Mouse (Mus musculus) hindbrain, embryonic 11.5 days (tissue): ENCODE measurements around the gene Dusp5. TPM values are rescaled to one million over a fixed set of nuclear protein-coding genes. Genes with fewer than 3 reads are reported as not detected.

ENCODE experiments used
- ATAC-seq: fragments of 200-750 bp; cut with Nextera tagmentation; 2 replicates; pipeline ENCODE4 v1.8.0; 2017; ENCODE audit warnings: mild to moderate bottlenecking, moderate TSS enrichment, moderate library complexity; ENCODE audit not compliant: low FRiP score
- DNase-seq: peaks from one replicate; pipeline ENCODE4 v3.0.0-alpha.2; 2015; ENCODE audit warnings: low spot score
- H3K27ac ChIP-seq: fragments of 300-500 bp; sonication (generic); 2 replicates; pipeline ENCODE4 v1.5.1; 2014; ENCODE audit warnings: mild to moderate bottlenecking, low read depth, low read length
- H3K27me3 ChIP-seq: fragments of 300-500 bp; sonication (generic); 2 replicates; pipeline ENCODE4 v1.6.1; 2014; ENCODE audit warnings: mild to moderate bottlenecking, low read length, moderate library complexity, mixed read lengths; ENCODE audit not compliant: control insufficient read depth, insufficient read depth
- H3K36me3 ChIP-seq: fragments of 300-500 bp; sonication (generic); 2 replicates; pipeline ENCODE4 v1.6.1; 2014; ENCODE audit warnings: mild to moderate bottlenecking, low read length, moderate library complexity, mixed read lengths; ENCODE audit not compliant: control insufficient read depth, insufficient read depth
- H3K4me1 ChIP-seq: fragments of 300-500 bp; sonication (generic); replicated peaks from 2 replicates; pipeline ENCODE4 v1.6.1; 2014; ENCODE audit warnings: low read length, mixed read lengths; ENCODE audit not compliant: control insufficient read depth, insufficient read depth
- H3K4me2 ChIP-seq: fragments of 300-500 bp; sonication (generic); replicated peaks from 2 replicates; pipeline ENCODE4 v1.6.1; 2014; ENCODE audit warnings: mild to moderate bottlenecking, low read depth, low read length
- H3K4me3 ChIP-seq: fragments of 300-500 bp; sonication (generic); 2 replicates; pipeline ENCODE4 v1.5.1; 2014; ENCODE audit warnings: low read depth, low read length
- H3K9ac ChIP-seq: fragments of 300-500 bp; sonication (generic); 2 replicates; pipeline ENCODE4 v1.6.1; 2014; ENCODE audit warnings: low read depth, low read length
- H3K9me3 ChIP-seq: fragments of 300-500 bp; sonication (generic); 2 replicates; pipeline ENCODE4 v1.6.1; 2016; ENCODE audit warnings: low read length; ENCODE audit not compliant: control insufficient read depth
- WGBS: fragments of 180-500 bp; shearing (Covaris S2); extraction: QIAGEN DNeasy Blood & Tissue Kit; methylation state at CpG from one replicate; pipeline ENCODE4 v1.1.7; 2014; 5-methylcytosine and 5-hydroxymethylcytosine counted together
- polyA plus RNA-seq: library from polyadenylated mRNA; unstranded; fragments of >200 nt; fragmentation: Nextera tagmentation; extraction: Ambion mirVana; gene quantifications from 2 replicates; pipeline ENCODE4 v1.2.1, GENCODE M21; 2014

Gene Dusp5
- polyA plus RNA-seq, 1 experiment from 2014 or later = 2.3 TPM

GRCm38 (mm10) chr19:53504181-53504580 is 24.7 kb upstream of the Dusp5 start:
- 94% methylated on average over 7 of the region's 7 CpGs for WGBS
- no peak overlapping the region for H3K4me3 ChIP-seq
- no peaks in the 10 kb centered on the region; the same call in 1 of the 2 replicates for H3K4me1 ChIP-seq
- H3K27me3 ChIP-seq = no peaks in the 10 kb centered on the region
- H3K4me2 ChIP-seq = no peak overlapping the region
- H3K36me3 ChIP-seq = no peaks in the 10 kb centered on the region
- no peak for ATAC-seq
- no peak overlapping the region for H3K9ac ChIP-seq
- no peak overlapping the region for H3K27ac ChIP-seq
- DNase-seq = no peak
- no peaks in the 10 kb centered on the region for H3K9me3 ChIP-seq

GRCm38 (mm10) chr19:53505728-53506127 is 23.2 kb upstream of the Dusp5 start:
- Histone ChIP-seq H3K27me3 (no peaks in the 10 kb centered on the region), H3K4me2 (no peak overlapping the region), H3K4me3 (no peak overlapping the region), H3K36me3 (no peaks in the 10 kb centered on the region), H3K9me3 (no peaks in the 10 kb centered on the region), H3K4me1 (no peaks in the 10 kb centered on the region; the same call in 1 of the 2 replicates), H3K27ac (no peak overlapping the region), H3K9ac (no peak overlapping the region)
- no peak for DNase-seq
- WGBS = 87% methylated on average over 10 of the region's 10 CpGs
- no peak for ATAC-seq

GRCm38 (mm10) chr19:53507497-53507896 is 21.4 kb upstream of the Dusp5 start:
- no peaks in the 10 kb centered on the region for H3K36me3 ChIP-seq
- no peak for DNase-seq
- no peaks in the 10 kb centered on the region for H3K9me3 ChIP-seq
- no peaks in the 10 kb centered on the region for H3K27me3 ChIP-seq
- H3K27ac ChIP-seq = no peak overlapping the region
- no peak overlapping the region for H3K4me3 ChIP-seq
- H3K4me1 ChIP-seq = no peaks in the 10 kb centered on the region; the same call in 1 of the 2 replicates
- H3K4me2 ChIP-seq = no peak overlapping the region
- no peak overlapping the region for H3K9ac ChIP-seq
- no peak for ATAC-seq
- WGBS = 66% methylated on average over 8 of the region's 8 CpGs

- Histone ChIP-seq H3K27me3 (no peaks in the 10 kb centered on the region), H3K9me3 (no peaks in the 10 kb centered on the region), H3K9ac (no peak overlapping the region), H3K4me2 (no peak overlapping the region), H3K4me3 (no peak overlapping the region), H3K4me1 (no peaks in the 10 kb centered on the region), H3K27ac (no peak overlapping the region), H3K36me3 (no peaks in the 10 kb centered on the region)
- WGBS = 75% methylated on average over 13 of the region's 13 CpGs
- no peak for ATAC-seq
- no peak for DNase-seq
These were observed 17.5 kb upstream of the Dusp5 start for GRCm38 (mm10) chr19:53511244-53511934.

- Histone ChIP-seq H3K27me3 (no peaks in the 10 kb centered on the region), H3K27ac (no peak overlapping the region), H3K9ac (no peak overlapping the region), H3K4me1 (no peaks in the 10 kb centered on the region), H3K4me3 (no peak overlapping the region), H3K9me3 (no peaks in the 10 kb centered on the region), H3K36me3 (no peaks in the 10 kb centered on the region), H3K4me2 (no peak overlapping the region)
- ATAC-seq (no peak), DNase-seq (no peak)
- 37% methylated on average over 18 of the region's 18 CpGs for WGBS
These were observed 11.4 kb upstream of the Dusp5 start for GRCm38 (mm10) chr19:53517370-53518096.

- Histone ChIP-seq H3K4me3 (no peak overlapping the region), H3K36me3 (no peaks in the 10 kb centered on the region), H3K9ac (no peak overlapping the region), H3K27ac (no peak overlapping the region), H3K9me3 (no peaks in the 10 kb centered on the region), H3K4me1 (no peaks in the 10 kb centered on the region), H3K27me3 (no peaks in the 10 kb centered on the region), H3K4me2 (no peak overlapping the region)
- no peak for DNase-seq
- ATAC-seq = no peak
- 89% methylated on average over 8 of the region's 8 CpGs for WGBS
These were observed 9.4 kb upstream of the Dusp5 start for GRCm38 (mm10) chr19:53519549-53519948.

- H3K4me2 ChIP-seq = no peak overlapping the region
- H3K36me3 ChIP-seq = no peaks in the 10 kb centered on the region
- no peak overlapping the region for H3K9ac ChIP-seq
- DNase-seq (no peak), ATAC-seq (no peak)
- H3K27ac ChIP-seq = no peak overlapping the region
- WGBS = 91% methylated on average over 10 of the region's 10 CpGs
- no peaks in the 10 kb centered on the region for H3K4me1 ChIP-seq
- no peaks in the 10 kb centered on the region for H3K9me3 ChIP-seq
- H3K27me3 ChIP-seq = no peaks in the 10 kb centered on the region
- H3K4me3 ChIP-seq = no peak overlapping the region
These were observed 8.9 kb upstream of the Dusp5 start for GRCm38 (mm10) chr19:53519981-53520380.

GRCm38 (mm10) chr19:53521137-53521795 is 7.6 kb upstream of the Dusp5 start:
- no peak for DNase-seq

More at GRCm38 (mm10) chr19:53521137-53521795, 7.6 kb upstream of the Dusp5 start:
- H3K27me3 ChIP-seq = no peaks in the 10 kb centered on the region
- H3K4me2 ChIP-seq = no peak overlapping the region
- no peak overlapping the region for H3K9ac ChIP-seq
- no peak overlapping the region for H3K4me3 ChIP-seq
- no peak for ATAC-seq
- H3K27ac ChIP-seq = no peak overlapping the region
- H3K4me1 ChIP-seq = no peaks in the 10 kb centered on the region
- no peaks in the 10 kb centered on the region for H3K9me3 ChIP-seq
- 56% methylated on average over 11 of the region's 11 CpGs for WGBS
- no peaks in the 10 kb centered on the region for H3K36me3 ChIP-seq
